ENCODE assay signal across 16 mouse cellular contexts in the genomic region with DNA sequence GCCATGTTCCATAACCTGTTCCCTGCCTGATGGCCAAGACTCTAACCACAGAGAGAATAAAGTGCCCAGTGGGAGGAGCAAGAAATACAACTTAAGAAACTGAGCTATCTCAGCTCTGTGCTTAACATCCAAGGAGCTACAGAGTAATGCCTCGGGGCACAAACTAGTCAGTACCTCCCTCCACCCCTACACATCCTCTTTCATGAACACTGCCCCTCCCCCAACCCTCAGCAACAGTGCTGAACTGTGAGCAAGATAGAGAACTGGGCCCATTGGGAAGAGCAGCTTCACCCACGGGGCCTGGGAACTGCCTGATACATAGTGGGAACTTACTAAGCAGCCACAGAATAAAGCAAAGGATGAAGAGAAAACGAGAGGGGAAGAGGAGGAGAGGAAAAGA.
DNase-seq lines count a peak whose midpoint lies in the region.
"Had no signal": no experiment of that assay in that cellular context is flagged by ENCODE, and none has a peak within 500 bp of the region (broad histone marks: within the 10 kb centered on the region; RNA-seq: fewer than 3 reads in every experiment).

No protein-coding gene starts in this region.

- intact Hi-C loops in gastrocnemius, postnatal 14 days (cut with DNase I; ENCODE audit: low total_unique reads): no loop called here

- DNase-seq in embryo, embryonic 10 days (ENCODE audit: low spot score): peak; percentile 44
- DNase-seq in embryo, embryonic 10.5 days (ENCODE audit: low spot score): no peak
- DNase-seq in retina, postnatal 1 day: peak; percentile 16
- DNase-seq in retina, embryonic 14.5 days (ENCODE audit: low spot score): no peak
- DNase-seq in ZHBTc4 (ENCODE audit: low read depth, low spot score): peak; percentile 60
- peak; percentile 52 for DNase-seq in thymus, postnatal 4 days
- no peak for DNase-seq in gastrocnemius, postnatal 14 days
- DNase-seq in cerebellum, postnatal 4 days (ENCODE audit: low spot score in 2 of 2): no peak
- DNase-seq: adrenal gland, adult 2 months; cerebellum, adult 9-10 months; gastrocnemius, postnatal 10 days; kidney, postnatal 10 days; layer of hippocampus, postnatal 36 days; liver, embryonic 13.5 days; lung, embryonic 14.5 days; right cerebral cortex, postnatal 4 days had no signal

Comparison
In these comparisons a context has a peak if more than half of its experiments do, and no peak if none do; other contexts are left out.
1. DNase-seq: peak in embryo, embryonic 10 days (single experiment), retina, postnatal 1 day (single experiment), ZHBTc4 (single experiment) and thymus, postnatal 4 days (single experiment); none in embryo, embryonic 10.5 days (single experiment), retina, embryonic 14.5 days (single experiment), gastrocnemius, postnatal 14 days (single experiment) and cerebellum, postnatal 4 days (0 of 2).